14 mouse cellular contexts compared by ENCODE assay signal in the genomic region with DNA sequence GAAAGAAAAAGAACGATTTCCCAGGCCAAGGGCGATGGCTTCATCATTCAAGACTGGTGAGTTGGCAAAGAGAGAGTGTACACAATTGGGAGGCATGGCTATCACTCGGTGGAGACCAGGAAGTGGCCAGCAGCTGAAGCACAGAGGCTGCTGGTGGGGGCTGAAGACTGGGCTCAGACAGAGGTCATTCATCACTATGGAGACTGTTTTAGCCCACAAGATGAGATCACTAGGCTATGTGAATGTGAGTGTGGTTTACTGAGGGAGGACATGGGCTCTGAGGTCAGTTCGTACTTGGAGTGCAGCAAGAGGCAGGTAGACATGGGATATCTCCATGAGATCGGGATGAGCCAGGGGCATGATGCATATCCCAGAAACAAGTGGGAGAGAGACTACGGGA.
"Had no signal": no experiment of that assay in that cellular context is flagged by ENCODE, and none has a peak within 500 bp of the region (broad histone marks: within the 10 kb centered on the region; RNA-seq: fewer than 3 reads in every experiment).

No protein-coding gene starts in this region.

- H3K27me3 ChIP-seq: limb, embryonic 12.5 days; limb, embryonic 15.5 days had no signal

- ATAC-seq: liver, postnatal 0 days; lung, postnatal 0 days had no signal

- H3K36me3 ChIP-seq: limb, embryonic 12.5 days; limb, embryonic 15.5 days had no signal

- H3K4me1 ChIP-seq: limb, embryonic 12.5 days had no signal

- H3K4me3 ChIP-seq: limb, embryonic 12.5 days; limb, embryonic 15.5 days had no signal

- DNase-seq: kidney, postnatal 14 days; kidney, postnatal 4 days; left cerebral cortex, postnatal 4 days; liver, postnatal 0 days; lung, embryonic 14.5 days; midbrain, embryonic 14.5 days; thymus, adult 18-20 months; thymus, postnatal 36 days had no signal

- H3K27ac ChIP-seq: limb, embryonic 12.5 days; limb, embryonic 15.5 days; liver, embryonic 14.5 days; macrophage; stomach, postnatal 0 days had no signal
